Mouse (Mus musculus) kidney, adult 8-10 months (tissue): ENCODE data around the gene Limch1.

Experiments used
- DNase-seq, 2 experiments: peaks; one replicate each; pipeline ENCODE4 v3.0.0; 2022

Gene Limch1

GRCm38 (mm10) chr5:66989531-66989930 lies 243.9 kb downstream of the Limch1 start:
- no peak for DNase-seq

- DNase-seq = no peak
Measured at GRCm38 (mm10) chr5:66992401-66992800, 246.8 kb downstream of the Limch1 start.

GRCm38 (mm10) chr5:66993076-66993475 lies 247.4 kb downstream of the Limch1 start:
- DNase-seq = no peak

- no peak for DNase-seq
Measured at GRCm38 (mm10) chr5:66996124-66996523, 250.5 kb downstream of the Limch1 start.

GRCm38 (mm10) chr5:66996886-66997599 lies 251.4 kb downstream of the Limch1 start:
- DNase-seq = peak; percentile 49 to 66

GRCm38 (mm10) chr5:66997600-66997930 lies 251.9 kb downstream of the Limch1 start:
- DNase-seq = no peak

GRCm38 (mm10) chr5:66998341-66998740 lies 252.7 kb downstream of the Limch1 start:
- DNase-seq = no peak

- DNase-seq = no peak
Measured at GRCm38 (mm10) chr5:67002346-67002745, 256.7 kb downstream of the Limch1 start.

- no peak for DNase-seq
Measured at GRCm38 (mm10) chr5:67004619-67005018, 259.0 kb downstream of the Limch1 start.

- DNase-seq = no peak
Measured at GRCm38 (mm10) chr5:67011043-67011870, 265.6 kb downstream of the Limch1 start.

- no peak for DNase-seq
Measured at GRCm38 (mm10) chr5:67011985-67012384, 266.4 kb downstream of the Limch1 start.

- no peak for DNase-seq
Measured at GRCm38 (mm10) chr5:67013926-67014325, 268.3 kb downstream of the Limch1 start.

- DNase-seq = peak; percentile 54 to 80
Measured at GRCm38 (mm10) chr5:67016450-67016849, 270.8 kb downstream of the Limch1 start.

- no peak for DNase-seq
Measured at GRCm38 (mm10) chr5:67024459-67025050, 278.9 kb downstream of the Limch1 start.

- peak; percentile 39 to 43 for DNase-seq
Measured at GRCm38 (mm10) chr5:67025095-67025494, 279.5 kb downstream of the Limch1 start.

- DNase-seq = no peak
Measured at GRCm38 (mm10) chr5:67025581-67025980, 280.0 kb downstream of the Limch1 start.

GRCm38 (mm10) chr5:67028786-67029185 lies 283.2 kb downstream of the Limch1 start:
- DNase-seq = no peak

- DNase-seq = no peak
Measured at GRCm38 (mm10) chr5:67029946-67030345, 284.3 kb downstream of the Limch1 start.

GRCm38 (mm10) chr5:67032601-67033000 lies 287.0 kb downstream of the Limch1 start:
- DNase-seq = no peak

- DNase-seq = no peak
Measured at GRCm38 (mm10) chr5:67043932-67044331, 298.3 kb downstream of the Limch1 start.

- DNase-seq = peak in 1 of 2 experiments; percentile 20
Measured at GRCm38 (mm10) chr5:67048003-67048402, 302.4 kb downstream of the Limch1 start.

GRCm38 (mm10) chr5:67057803-67058202 lies 312.2 kb downstream of the Limch1 start:
- DNase-seq = no peak

GRCm38 (mm10) chr5:67060519-67060918 lies 314.9 kb downstream of the Limch1 start:
- DNase-seq = no peak

- DNase-seq = no peak
Measured at GRCm38 (mm10) chr5:67063596-67063995, 318.0 kb downstream of the Limch1 start.
